Mouse (Mus musculus) embryonic fibroblast, embryonic 13.5 days (primary cell): ENCODE results near the gene Spcs2. TPM values are rescaled to one million over a fixed set of nuclear protein-coding genes. Genes with fewer than 3 reads are reported as not detected.
A peak's percentile ranks its signal among the peaks of the same experiment; 100 is the strongest.

Source experiments
- H3K27ac ChIP-seq: 2 replicates; pipeline ENCODE4 v1.5.1; 2012; ENCODE audit warnings: low read length, control low read depth, inconsistent platforms; ENCODE audit not compliant: insufficient read depth
- H3K4me1 ChIP-seq: 2 replicates; pipeline ENCODE4 v1.6.1; 2011; ENCODE audit warnings: low read length; ENCODE audit not compliant: control insufficient read depth, insufficient read depth
- H3K4me3 ChIP-seq: 2 replicates; pipeline ENCODE4 v1.5.1; 2011; ENCODE audit warnings: mild to moderate bottlenecking, control low read depth, low read length; ENCODE audit not compliant: insufficient read depth
- CTCF ChIP-seq: IDR thresholded peaks from 2 replicates; pipeline ENCODE4 v1.5.1; 2011; ENCODE audit warnings: mild to moderate bottlenecking, control low read depth, low read length, moderate library complexity, borderline replicate concordance; ENCODE audit not compliant: insufficient read depth
- POLR2A ChIP-seq: IDR thresholded peaks from 2 replicates; pipeline ENCODE4 v1.6.1; 2011; ENCODE audit warnings: low read depth, mild to moderate bottlenecking, control low read depth, low read length, moderate library complexity
- polyA plus RNA-seq: library from polyadenylated mRNA; stranded (reverse); fragments of >200 nt; gene quantifications from 2 replicates; pipeline ENCODE4 v1.2.4, GENCODE M21; 2011; ENCODE audit warnings: low read depth; ENCODE audit not compliant: missing spikeins, insufficient read length

Spcs2 gene
- polyA plus RNA-seq, 1 experiment: 168 TPM

DNA sequence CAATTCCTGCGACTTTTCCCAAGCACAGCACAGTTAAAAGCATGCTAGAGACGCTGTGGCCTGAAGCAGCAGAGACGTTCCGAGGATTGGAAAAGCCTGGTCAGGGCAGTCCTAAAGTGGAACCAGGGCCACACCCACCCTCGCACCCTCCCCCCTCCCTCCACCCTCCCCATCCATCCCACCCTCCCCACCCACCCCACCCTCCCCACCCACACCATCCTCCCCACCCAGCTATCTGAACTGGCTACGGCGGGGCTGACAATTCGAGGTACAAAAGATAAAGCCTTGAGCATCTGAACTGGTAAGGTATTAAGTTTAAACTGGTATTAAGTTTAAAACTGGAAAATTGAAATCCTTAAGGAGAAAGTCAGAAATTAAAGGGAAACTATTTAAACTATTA is 59.7 kb downstream of the Spcs2 start:
- Histone ChIP-seq H3K4me1 (no peaks in the 10 kb centered on the region), H3K27ac (no peak overlapping the region), H3K4me3 (no peak overlapping the region)
- TF ChIP-seq CTCF: no peak
- TF ChIP-seq POLR2A: no peak

- H3K27ac ChIP-seq: no peak overlapping the region
- no peaks in the 10 kb centered on the region for H3K4me1 ChIP-seq
- TF ChIP-seq POLR2A (no peak), CTCF (no peak)
- no peak overlapping the region for H3K4me3 ChIP-seq
Measured at GRCm38 (mm10) chr7:99799118-99799517, 64.1 kb downstream of the Spcs2 start.

DNA sequence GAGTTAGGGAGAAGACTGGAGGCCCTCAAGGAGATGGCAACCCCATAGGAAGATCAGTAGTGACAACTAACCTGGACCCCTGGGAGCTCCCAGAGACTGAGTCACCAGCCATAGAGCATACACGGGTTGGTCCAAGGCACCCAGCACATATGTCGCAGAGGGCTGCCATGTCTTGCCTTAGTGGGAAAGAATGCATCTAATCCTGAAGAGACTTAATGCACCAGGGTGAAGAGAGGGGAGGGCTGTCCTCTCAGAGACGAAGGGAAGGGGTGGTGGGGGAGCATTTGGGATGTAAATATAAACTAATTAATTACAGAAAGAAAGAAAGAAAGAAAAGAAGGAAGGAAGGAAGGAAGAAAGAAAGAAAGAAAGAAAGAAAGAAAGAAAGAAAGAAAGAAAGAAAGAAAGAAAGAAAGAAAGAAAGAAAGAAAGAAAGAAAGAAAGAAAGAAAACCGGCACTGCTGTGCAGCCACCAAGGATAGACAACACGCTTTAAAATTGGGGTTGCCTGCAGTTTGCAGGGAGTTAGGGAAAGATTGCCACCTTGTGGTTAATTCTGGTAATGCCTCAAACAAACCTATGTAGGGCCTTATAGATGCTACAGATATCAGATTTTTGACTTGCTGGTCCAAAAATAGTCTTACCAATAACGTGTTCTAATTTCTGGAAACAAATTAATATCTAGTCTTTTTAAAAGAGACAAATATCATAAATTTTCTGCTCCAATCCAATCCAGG is 65.2 kb downstream of the Spcs2 start:
- TF ChIP-seq POLR2A: no peak
- TF ChIP-seq CTCF: 0 out of 2 replicates have a peak, but pooled peaks have one; percentile 22
- Histone ChIP-seq H3K4me1 (no peaks in the 10 kb centered on the region), H3K27ac (no peak overlapping the region), H3K4me3 (no peak overlapping the region)

DNA sequence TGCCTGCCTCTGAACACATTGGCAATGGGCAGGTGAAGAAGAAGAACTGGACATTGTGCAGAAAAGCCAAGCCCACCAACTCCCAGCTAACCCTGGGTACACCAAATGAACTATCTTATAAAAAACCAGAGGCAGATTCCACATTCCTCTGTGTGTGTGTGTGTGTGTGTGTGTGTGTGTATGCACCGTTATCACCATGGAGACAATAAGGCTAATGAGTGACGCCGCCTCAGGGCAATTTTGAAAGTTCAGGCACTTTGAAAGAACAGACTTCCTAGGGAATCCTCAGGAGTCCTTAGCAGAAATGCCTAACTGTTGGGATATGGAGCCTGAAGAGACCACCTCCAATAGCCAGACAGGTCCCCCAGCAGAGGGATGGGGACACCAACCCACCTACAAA is 66.0 kb downstream of the Spcs2 start:
- Histone ChIP-seq H3K27ac (no peak overlapping the region), H3K4me3 (no peak overlapping the region), H3K4me1 (no peaks in the 10 kb centered on the region)
- TF ChIP-seq POLR2A (no peak), CTCF (no peak)

DNA sequence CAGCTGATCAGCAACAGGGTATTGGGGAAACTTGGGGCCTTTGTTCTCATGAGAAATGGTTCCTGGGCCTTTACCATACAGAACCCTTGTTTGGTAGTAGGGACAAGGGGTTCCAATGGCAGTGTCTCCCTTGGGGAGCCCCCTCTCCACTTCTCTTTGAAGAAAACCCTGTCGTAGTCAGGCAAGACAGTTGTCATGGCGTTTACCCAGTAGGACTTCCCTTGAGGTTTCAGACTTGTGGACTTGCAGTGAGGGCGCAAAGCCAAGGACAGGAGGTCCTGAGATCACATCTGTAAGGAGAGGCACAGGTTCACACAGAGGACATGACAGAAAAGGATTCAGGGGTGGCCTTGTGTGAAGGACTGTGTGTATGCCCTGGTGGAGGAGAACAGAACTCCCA is 66.8 kb downstream of the Spcs2 start:
- TF ChIP-seq POLR2A (no peak), CTCF (no peak)
- Histone ChIP-seq H3K4me3 (no peak overlapping the region), H3K4me1 (no peaks in the 10 kb centered on the region), H3K27ac (no peak overlapping the region)

- no peak overlapping the region for H3K4me3 ChIP-seq
- no peak for TF ChIP-seq POLR2A
- TF ChIP-seq CTCF: no peak
- H3K27ac ChIP-seq: no peak overlapping the region
- no peaks in the 10 kb centered on the region for H3K4me1 ChIP-seq
Measured at GRCm38 (mm10) chr7:99795192-99795981, 67.9 kb downstream of the Spcs2 start.

GRCm38 (mm10) chr7:99794096-99794495 is 69.2 kb downstream of the Spcs2 start:
- Histone ChIP-seq H3K4me1 (no peaks in the 10 kb centered on the region), H3K4me3 (no peak overlapping the region), H3K27ac (no peak overlapping the region)
- TF ChIP-seq POLR2A: no peak
- no peak for TF ChIP-seq CTCF

DNA sequence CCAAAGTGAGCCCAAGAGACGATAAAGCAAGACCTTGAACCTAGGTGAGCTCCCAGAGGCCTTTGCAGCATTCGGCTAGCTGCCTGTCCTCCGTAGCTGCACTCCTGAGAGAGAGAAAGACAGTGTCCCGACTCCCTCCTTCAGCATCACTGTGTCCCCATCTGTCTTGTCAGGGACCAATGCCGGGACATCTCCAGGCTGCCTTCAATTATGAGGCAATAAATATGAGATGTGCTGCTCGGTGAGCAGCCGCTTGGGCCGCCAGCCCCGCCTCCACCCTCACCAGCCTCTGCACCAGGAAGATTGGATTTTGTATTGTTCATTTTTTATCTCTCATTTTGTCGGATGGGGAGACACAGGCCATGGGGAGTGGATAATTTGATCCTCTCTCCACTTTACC is 72.4 kb downstream of the Spcs2 start:
- TF ChIP-seq POLR2A (no peak), CTCF (no peak)
- H3K4me3 ChIP-seq: no peak overlapping the region

DNA sequence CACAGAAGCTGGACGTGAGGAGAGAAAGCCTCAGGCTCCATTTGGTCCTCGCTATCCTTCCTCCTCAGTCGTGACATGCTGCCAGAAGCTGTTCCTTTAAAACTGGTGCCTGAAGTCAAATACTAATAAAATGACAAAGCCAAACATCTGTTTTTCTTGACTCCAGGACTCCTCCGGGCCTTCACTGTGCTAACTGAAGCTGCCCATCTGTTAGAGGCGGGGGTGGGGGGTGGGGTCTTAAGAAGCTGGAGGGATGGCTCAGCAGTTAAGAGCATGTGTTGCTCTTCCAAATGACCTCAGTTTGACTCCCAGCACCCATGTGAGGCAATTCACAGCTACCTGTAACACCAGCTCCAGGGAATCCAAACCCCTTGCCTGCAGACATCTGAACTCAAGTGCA is 74.7 kb downstream of the Spcs2 start:
- Histone ChIP-seq H3K4me1 (no peaks in the 10 kb centered on the region), H3K27ac (no peak overlapping the region), H3K4me3 (no peak overlapping the region)
- TF ChIP-seq POLR2A (no peak), CTCF (no peak)

More for the DNA sequence above, 72.4 kb downstream of the Spcs2 start:
- Histone ChIP-seq H3K4me1 (no peaks in the 10 kb centered on the region), H3K27ac (no peak overlapping the region)

- Histone ChIP-seq H3K4me3 (no peak overlapping the region), H3K4me1 (no peaks in the 10 kb centered on the region), H3K27ac (no peak overlapping the region)
- no peak for TF ChIP-seq POLR2A
- TF ChIP-seq CTCF: no peak
Measured at GRCm38 (mm10) chr7:99787935-99788334, 75.3 kb downstream of the Spcs2 start.

Other genes with a start within 250 kb of the Spcs2 start
- gene Tpbgl, start 236.4 kb downstream of the Spcs2 start, polyA plus RNA-seq: 0.17 and 0.28 TPM in 2 replicates
- gene Slco2b1, start 152.1 kb downstream of the Spcs2 start, polyA plus RNA-seq: 0.23 TPM in 1 of 2 replicates, not detected in the other
- gene Olfr520, start 133.2 kb downstream of the Spcs2 start, polyA plus RNA-seq: not detected in 2 replicates
- not detected in 2 replicates for gene Olfr521, start 100.0 kb downstream of the Spcs2 start, polyA plus RNA-seq
- 1.9 and 2.3 TPM in 2 replicates for gene Neu3, start 35.0 kb downstream of the Spcs2 start, polyA plus RNA-seq
- 0.27 and 0.81 TPM in 2 replicates for gene Xrra1, start 4.3 kb downstream of the Spcs2 start, polyA plus RNA-seq
- gene Rnf169, start 117.0 kb upstream of the Spcs2 start, polyA plus RNA-seq: 22.8 and 24.3 TPM in 2 replicates
- gene Chrdl2, start 142.7 kb upstream of the Spcs2 start, polyA plus RNA-seq: not detected in 2 replicates